ENCODE assay signal across 21 mouse cellular contexts in genomic region chr19:10096371-10096876, GRCm38 (mm10). TPM values are rescaled to one million over a fixed set of nuclear protein-coding genes. Genes with fewer than 3 reads are reported as not detected.
DNase-seq lines count a peak whose midpoint lies in the region; ATAC-seq and TF ChIP-seq lines count a peak whose summit lies in the region.
"Had no signal": no experiment of that assay in that cellular context is flagged by ENCODE, and none has a peak within 500 bp of the region (broad histone marks: within the 10 kb centered on the region; RNA-seq: fewer than 3 reads in every experiment).

No protein-coding gene starts in this region.

- H3K9ac ChIP-seq in forebrain, embryonic 12.5 days, result peak overlapping the region; percentile 17; the same call in 1 of the 2 replicates
- H3K9ac ChIP-seq in midbrain, embryonic 16.5 days (ENCODE audit: low read depth, low read length), result 0 out of 2 replicates have a peak overlapping the region, but pooled peaks have one; percentile 23
- H3K9ac ChIP-seq: forebrain, postnatal 0 days; heart, embryonic 12.5 days; intestine, embryonic 15.5 days; kidney, embryonic 15.5 days; limb, embryonic 12.5 days; liver, embryonic 15.5 days had no signal

- WGBS in forebrain, embryonic 12.5 days, result 98% methylated on average over 2 of the region's 2 CpGs
- 97% methylated on average over 2 of the region's 2 CpGs for WGBS in forebrain, embryonic 10.5 days
- WGBS in kidney, adult 2 months, result 66% methylated on average over 2 of the region's 2 CpGs
- 91% methylated on average over 2 of the region's 2 CpGs for WGBS in midbrain, embryonic 16.5 days

- ATAC-seq in forebrain, embryonic 12.5 days (ENCODE audit: low FRiP score), result no peak
- no peak for ATAC-seq in midbrain, embryonic 16.5 days
- no peak for ATAC-seq in inflammation-experienced regulatory T-cells, adult 6 months
- ATAC-seq: forebrain, postnatal 0 days; intestine, embryonic 15.5 days; lung, postnatal 0 days had no signal

- H3K27ac ChIP-seq in forebrain, embryonic 12.5 days, result no peak overlapping the region
- no peak overlapping the region for H3K27ac ChIP-seq in forebrain, embryonic 10.5 days
- no peak overlapping the region for H3K27ac ChIP-seq in kidney, adult 2 months (ENCODE audit: insufficient read depth, low read depth, low read length)
- no peak overlapping the region for H3K27ac ChIP-seq in midbrain, embryonic 16.5 days (ENCODE audit: low read length)
- H3K27ac ChIP-seq: intestine, embryonic 15.5 days; kidney, embryonic 15.5 days; limb, embryonic 12.5 days; liver, embryonic 15.5 days had no signal

- H3K9me3 ChIP-seq in forebrain, embryonic 12.5 days, result no peaks in the 10 kb centered on the region
- no peaks in the 10 kb centered on the region for H3K9me3 ChIP-seq in forebrain, embryonic 10.5 days
- no peaks in the 10 kb centered on the region for H3K9me3 ChIP-seq in midbrain, embryonic 16.5 days (replicated peaks; ENCODE audit: control insufficient read depth, low read length, poor library complexity, severe bottlenecking)
- H3K9me3 ChIP-seq: heart, embryonic 12.5 days; intestine, embryonic 15.5 days; kidney, embryonic 15.5 days; limb, embryonic 12.5 days; liver, embryonic 15.5 days had no signal

- peaks cover 60% of the 10 kb centered on the region for H3K4me1 ChIP-seq in forebrain, embryonic 12.5 days
- H3K4me1 ChIP-seq in forebrain, embryonic 10.5 days, result peaks cover 53% of the 10 kb centered on the region
- 0 out of 2 replicates have a peak, but pooled peaks cover 4% of the 10 kb centered on the region for H3K4me1 ChIP-seq in kidney, adult 2 months (ENCODE audit: control insufficient read depth, insufficient read depth, low read length)
- H3K4me1 ChIP-seq in midbrain, embryonic 16.5 days (ENCODE audit: control insufficient read depth, insufficient read depth, low read length), result peaks cover 55% of the 10 kb centered on the region

- no peak for TF ChIP-seq CTCF in kidney, adult 2 months (conservative IDR thresholded peaks at IDR 0.05; ENCODE audit: insufficient read depth, insufficient read length, low read depth, low read length)

- no peaks in the 10 kb centered on the region for H3K27me3 ChIP-seq in forebrain, embryonic 12.5 days
- H3K27me3 ChIP-seq in forebrain, embryonic 10.5 days (ENCODE audit: poor library complexity, severe bottlenecking), result no peaks in the 10 kb centered on the region
- no peaks in the 10 kb centered on the region for H3K27me3 ChIP-seq in kidney, adult 2 months (replicated peaks; ENCODE audit: control insufficient read depth, insufficient read depth, low read length)
- H3K27me3 ChIP-seq in midbrain, embryonic 16.5 days (ENCODE audit: control insufficient read depth, insufficient read depth, low read depth, low read length), result no peaks in the 10 kb centered on the region
- H3K27me3 ChIP-seq: heart, embryonic 12.5 days; intestine, embryonic 15.5 days; kidney, embryonic 15.5 days; limb, embryonic 12.5 days; liver, embryonic 15.5 days had no signal

- H3K4me3 ChIP-seq in forebrain, embryonic 12.5 days (replicated peaks), result no peak overlapping the region
- H3K4me3 ChIP-seq in forebrain, embryonic 10.5 days, result no peak overlapping the region
- no peak overlapping the region for H3K4me3 ChIP-seq in kidney, adult 2 months (ENCODE audit: insufficient read depth, low read depth, low read length)
- no peak overlapping the region for H3K4me3 ChIP-seq in midbrain, embryonic 16.5 days (ENCODE audit: low read depth, low read length)
- H3K4me3 ChIP-seq: heart, embryonic 12.5 days; intestine, embryonic 15.5 days; kidney, embryonic 15.5 days; limb, embryonic 12.5 days; liver, embryonic 15.5 days; myocyte had no signal

- H3K4me2 ChIP-seq in forebrain, embryonic 12.5 days, result no peak overlapping the region
- peak overlapping the region; percentile 94 for H3K4me2 ChIP-seq in midbrain, embryonic 16.5 days (ENCODE audit: low read length)
- H3K4me2 ChIP-seq: heart, embryonic 12.5 days; kidney, embryonic 15.5 days; limb, embryonic 12.5 days; liver, embryonic 15.5 days had no signal

- TF ChIP-seq POLR2A in kidney, adult 2 months (IDR thresholded peaks at IDR 0.05; ENCODE audit: low read depth, low read length), result no peak

- DNase-seq in forebrain, embryonic 10.5 days (ENCODE audit: extremely low spot score, low spot score), result no peak
- peak; percentile 10 for DNase-seq in kidney, adult 2 months
- no peak for DNase-seq in kidney, adult 9 months
- DNase-seq in gonadal fat pad, adult 2 months (ENCODE audit: low read depth), result peak; percentile 99
- DNase-seq in spleen, postnatal 36 days (ENCODE audit: low spot score in 2 of 2), result no peak
- DNase-seq: adrenal gland, postnatal 36 days; cerebellum, adult 18-20 months; forebrain, postnatal 0 days; kidney, postnatal 4 days; layer of hippocampus, adult 9-11 months; thymus, adult 2 months had no signal

- H3K36me3 ChIP-seq in forebrain, embryonic 12.5 days (replicated peaks), result peaks cover 60% of the 10 kb centered on the region
- H3K36me3 ChIP-seq in forebrain, embryonic 10.5 days (replicated peaks), result peaks cover 83% of the 10 kb centered on the region
- no peaks in the 10 kb centered on the region for H3K36me3 ChIP-seq in kidney, adult 2 months (ENCODE audit: control insufficient read depth, insufficient read depth, low read length)
- H3K36me3 ChIP-seq in midbrain, embryonic 16.5 days (ENCODE audit: control insufficient read depth, insufficient read depth, low read length), result peaks cover 3% of the 10 kb centered on the region; the same call in 1 of the 2 replicates

RNA-seq across cellular contexts. Expression of gene Fads2, which starts 5.1 kb away (rescaled TPM):
- polyA plus RNA-seq in forebrain, embryonic 12.5 days (2016; fragmentation: Nextera tagmentation; extraction: Ambion mirVana), result 184 and 187 TPM in 2 replicates
- polyA plus RNA-seq in forebrain, embryonic 10.5 days (2016; fragmentation: Nextera tagmentation; extraction: Ambion mirVana), result 188 and 201 TPM in 2 replicates
- 240 and 258 TPM in 2 replicates for polyA plus RNA-seq in kidney, adult 2 months (2012; rRNA removed)
- polyA plus RNA-seq in gonadal fat pad, adult 2 months (2012; rRNA removed), result 318 and 372 TPM in 2 replicates
- 215 and 256 TPM in 2 replicates for polyA plus RNA-seq in midbrain, embryonic 16.5 days (2015; fragmentation: Nextera tagmentation; extraction: Ambion mirVana)
- under 1 TPM in 1 of 3 experiments, not detected in 2; 0.15 TPM for polyA plus RNA-seq in inflammation-experienced regulatory T-cells, adult 6 months (2017; shearing (Covaris generic))

RNA-seq across cellular contexts. Expression of gene Fads3, which starts 55.1 kb away (rescaled TPM):
- polyA plus RNA-seq in forebrain, embryonic 12.5 days (2016; fragmentation: Nextera tagmentation; extraction: Ambion mirVana), result 5.6 and 7.4 TPM in 2 replicates
- polyA plus RNA-seq in forebrain, embryonic 10.5 days (2016; fragmentation: Nextera tagmentation; extraction: Ambion mirVana), result 4.6 and 5.5 TPM in 2 replicates
- 382 and 459 TPM in 2 replicates for polyA plus RNA-seq in kidney, adult 2 months (2012; rRNA removed)
- 317 and 687 TPM in 2 replicates for polyA plus RNA-seq in gonadal fat pad, adult 2 months (2012; rRNA removed)
- 31.6 and 38.2 TPM in 2 replicates for polyA plus RNA-seq in midbrain, embryonic 16.5 days (2015; fragmentation: Nextera tagmentation; extraction: Ambion mirVana)
- not detected for polyA plus RNA-seq in inflammation-experienced regulatory T-cells, adult 6 months (2017; shearing (Covaris generic))

Comparison
In these comparisons a context has a peak if more than half of its experiments do, and no peak if none do; other contexts are left out.
1. DNase-seq: peak in kidney, adult 2 months (single experiment) and gonadal fat pad, adult 2 months (single experiment); none in forebrain, embryonic 10.5 days (single experiment), kidney, adult 9 months (single experiment) and spleen, postnatal 36 days (0 of 2).
2. RNA of gene Fads2, which starts 5.1 kb away (polyA plus RNA-seq): 318 to 372 TPM in gonadal fat pad, adult 2 months, 215 to 256 TPM in midbrain, embryonic 16.5 days, 240 to 258 TPM in kidney, adult 2 months, 188 to 201 TPM in forebrain, embryonic 10.5 days and 184 to 187 TPM in forebrain, embryonic 12.5 days; 0.15 TPM in inflammation-experienced regulatory T-cells, adult 6 months; every median in the first group is over 100 times any median in the second.